Mouse (Mus musculus): Measurements from ENCODE around the gene Zkscan16. TPM values are rescaled to one million over a fixed set of nuclear protein-coding genes. Genes with fewer than 3 reads are reported as not detected.

The Zkscan16 gene
- total RNA-seq, 2 experiments from 2014 or later, result not detected

- intact Hi-C loops (cut with DNase I), result no loop called here
Observed at GRCm38 (mm10) chr4:58934746-58935476, 8.5 kb upstream of the Zkscan16 start.

GRCm38 (mm10) chr4:58935846-58936245 is 7.6 kb upstream of the Zkscan16 start:
- no peak for DNase-seq
- intact Hi-C loops (cut with DNase I), result no loop called here

More at GRCm38 (mm10) chr4:58934746-58935476, 8.5 kb upstream of the Zkscan16 start:
- peak; percentile 54 to 60 for DNase-seq

GRCm38 (mm10) chr4:58941638-58942037 is 1.8 kb upstream of the Zkscan16 start:
- intact Hi-C loops (cut with DNase I), result no loop called here
- no peak for DNase-seq

- intact Hi-C loops (cut with DNase I), result no loop called here
Observed at GRCm38 (mm10) chr4:58942942-58943341, 486 bp upstream of the Zkscan16 start.

GRCm38 (mm10) chr4:58944206-58944553 is 752 bp downstream of the Zkscan16 start:
- intact Hi-C loops (cut with DNase I), result no loop called here
- no peak for DNase-seq

More at GRCm38 (mm10) chr4:58942942-58943341, 486 bp upstream of the Zkscan16 start:
- no peak for DNase-seq

- no peak for DNase-seq
- intact Hi-C loops (cut with DNase I), result no loop called here
Observed at GRCm38 (mm10) chr4:58944695-58945094, 1.3 kb downstream of the Zkscan16 start.

- intact Hi-C loops (cut with DNase I), result no loop called here
- no peak for DNase-seq
Observed at GRCm38 (mm10) chr4:58948391-58948790, 5.0 kb downstream of the Zkscan16 start.

GRCm38 (mm10) chr4:58952630-58953029 is 9.2 kb downstream of the Zkscan16 start:
- intact Hi-C loops (cut with DNase I), result no loop called here
- no peak for DNase-seq

- intact Hi-C loops (cut with DNase I), result loop anchor here (5.0 kb wide), 1 partner anchor 804 kb away; no protein-coding TSS in a partner anchor
- DNase-seq, result no peak
Observed at GRCm38 (mm10) chr4:58961719-58962118, 18.3 kb downstream of the Zkscan16 start.

GRCm38 (mm10) chr4:58963271-58963670 is 19.8 kb downstream of the Zkscan16 start:
- DNase-seq, result no peak
- intact Hi-C loops (cut with DNase I), result loop anchor here (5.0 kb wide), 1 partner anchor 806 kb away; no protein-coding TSS in a partner anchor

GRCm38 (mm10) chr4:58965136-58965535 is 21.7 kb downstream of the Zkscan16 start:
- intact Hi-C loops (cut with DNase I), result no loop called here
- DNase-seq, result no peak

- intact Hi-C loops (cut with DNase I), result no loop called here
Observed at GRCm38 (mm10) chr4:58970678-58971077, 27.2 kb downstream of the Zkscan16 start.

GRCm38 (mm10) chr4:58975711-58976110 is 32.3 kb downstream of the Zkscan16 start:
- no peak for DNase-seq
- intact Hi-C loops (cut with DNase I), result no loop called here

More at GRCm38 (mm10) chr4:58970678-58971077, 27.2 kb downstream of the Zkscan16 start:
- DNase-seq, result no peak

- intact Hi-C loops (cut with DNase I), result no loop called here
- DNase-seq, result no peak
Observed at GRCm38 (mm10) chr4:58981421-58981820, 38.0 kb downstream of the Zkscan16 start.

- intact Hi-C loops (cut with DNase I), result no loop called here
- DNase-seq, result no peak
Observed at GRCm38 (mm10) chr4:58982806-58983205, 39.4 kb downstream of the Zkscan16 start.

GRCm38 (mm10) chr4:58985157-58985648 is 41.8 kb downstream of the Zkscan16 start:
- DNase-seq, result peak; percentile 69 to 71
- intact Hi-C loops (cut with DNase I), result loop anchor here (2.0 kb wide), 1 partner anchor 14 kb away; no protein-coding TSS in a partner anchor

GRCm38 (mm10) chr4:58986540-58987190 is 43.2 kb downstream of the Zkscan16 start, which contains the start of gene Ptgr1:
Gene Ptgr1, minus strand, starts transcription at chr4:58987119.
- DNase-seq, result peak; percentile 73 to 76
- intact Hi-C loops (cut with DNase I), result no loop called here

GRCm38 (mm10) chr4:58989303-58989898 is 46.0 kb downstream of the Zkscan16 start:
- no peak for DNase-seq
- intact Hi-C loops (cut with DNase I), result no loop called here

- intact Hi-C loops (cut with DNase I), result loop anchor here (10.0 kb wide), 1 partner anchor 136 kb away; no protein-coding TSS in a partner anchor
- DNase-seq, result no peak
Observed at GRCm38 (mm10) chr4:58990609-58991434, 47.4 kb downstream of the Zkscan16 start.

- DNase-seq, result no peak
- intact Hi-C loops (cut with DNase I), result loop anchor here (10.0 kb wide), 1 partner anchor 137 kb away; no protein-coding TSS in a partner anchor
Observed at GRCm38 (mm10) chr4:58992195-58992594, 48.8 kb downstream of the Zkscan16 start.
